Mouse (Mus musculus): Measurements from ENCODE around the gene Ccdc142. TPM values are rescaled to one million over a fixed set of nuclear protein-coding genes. Genes with fewer than 3 reads are reported as not detected.

Ccdc142 gene
- polyA plus RNA-seq, 1 experiment from 2014 or later: 2.0 TPM

GRCm38 (mm10) chr6:83136291-83136880 lies 35.0 kb downstream of the Ccdc142 start:
- Histone ChIP-seq H3K4me2 (ENCODE audit: low read length) (peak overlapping the region; percentile 87), H3K36me3 (ENCODE audit: insufficient read depth, low read length) (0 out of 2 replicates have a peak, but pooled peaks cover 4% of the 10 kb centered on the region), H3K27ac (peak overlapping the region; percentile 100), H3K4me3 (replicated peaks; ENCODE audit: low read depth, low read length) (peak overlapping the region; percentile 53), H3K4me1 (replicated peaks; ENCODE audit: insufficient read depth, low read length) (peaks cover 26% of the 10 kb centered on the region), H3K9me3 (replicated peaks; ENCODE audit: low read length) (no peaks in the 10 kb centered on the region), H3K9ac (ENCODE audit: low read depth, low read length) (peak overlapping the region; percentile 83), H3K27me3 (ENCODE audit: insufficient read depth, low read length) (no peaks in the 10 kb centered on the region)
- WGBS: 3% methylated on average over 5 of the region's 5 CpGs
- DNase-seq (ENCODE audit: low spot score): no peak
- no peak for TF ChIP-seq CTCF (IDR thresholded peaks at IDR 0.05; ENCODE audit: low read depth)
- ATAC-seq (replicated peaks; ENCODE audit: low FRiP score, low read depth): no peak

- Histone ChIP-seq H3K4me1 (replicated peaks; ENCODE audit: insufficient read depth, low read length) (peaks cover 33% of the 10 kb centered on the region), H3K27ac (peak overlapping the region; percentile 100), H3K27me3 (ENCODE audit: insufficient read depth, low read length) (no peaks in the 10 kb centered on the region), H3K4me2 (ENCODE audit: low read length) (peak overlapping the region; percentile 87), H3K9me3 (replicated peaks; ENCODE audit: low read length) (no peaks in the 10 kb centered on the region), H3K4me3 (replicated peaks; ENCODE audit: low read depth, low read length) (peak overlapping the region; percentile 53), H3K36me3 (ENCODE audit: insufficient read depth, low read length) (0 out of 2 replicates have a peak, but pooled peaks cover 4% of the 10 kb centered on the region), H3K9ac (ENCODE audit: low read depth, low read length) (peak overlapping the region; percentile 83)
- DNase-seq (ENCODE audit: low spot score) (peak; percentile 93), ATAC-seq (replicated peaks; ENCODE audit: low FRiP score, low read depth) (peak; percentile 67)
- TF ChIP-seq CTCF (IDR thresholded peaks at IDR 0.05; ENCODE audit: low read depth): no peak
- under 1% methylated on average over 26 of the region's 26 CpGs for WGBS
Measured at GRCm38 (mm10) chr6:83136881-83137575, 35.6 kb downstream of the Ccdc142 start.

DNA sequence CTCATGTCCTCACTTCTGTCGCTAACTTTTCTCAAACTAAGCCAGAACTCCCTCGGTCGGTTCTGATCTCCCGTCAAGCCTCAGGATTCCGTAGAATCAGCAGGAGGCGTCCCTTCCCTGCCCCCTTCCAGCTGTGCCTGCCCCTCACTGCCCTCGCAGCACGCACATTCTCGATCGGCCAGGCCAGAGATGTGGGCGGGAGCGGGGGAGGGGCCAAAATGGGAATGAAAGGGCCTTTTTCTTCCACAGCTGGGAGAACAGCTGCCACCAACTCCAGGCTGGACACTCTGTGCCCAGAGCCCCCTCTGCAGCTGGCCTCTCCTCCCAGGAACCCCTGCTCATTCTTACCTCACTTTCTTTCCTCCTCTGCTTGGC lies 36.2 kb downstream of the Ccdc142 start:
- H3K4me1 ChIP-seq (replicated peaks; ENCODE audit: insufficient read depth, low read length): peaks cover 38% of the 10 kb centered on the region
- peak overlapping the region; percentile 87 for H3K4me2 ChIP-seq (ENCODE audit: low read length)
- under 1% methylated on average over 12 of the region's 12 CpGs for WGBS
- ATAC-seq (replicated peaks; ENCODE audit: low FRiP score, low read depth) (peak; percentile 61), DNase-seq (ENCODE audit: low spot score) (peak; percentile 96)
- H3K4me3 ChIP-seq (replicated peaks; ENCODE audit: low read depth, low read length): peak overlapping the region; percentile 53
- 0 out of 2 replicates have a peak, but pooled peaks cover 4% of the 10 kb centered on the region for H3K36me3 ChIP-seq (ENCODE audit: insufficient read depth, low read length)
- TF ChIP-seq CTCF (IDR thresholded peaks at IDR 0.05; ENCODE audit: low read depth): peak; percentile 21; the same call in 1 of the 2 replicates
- H3K27ac ChIP-seq: peak overlapping the region; percentile 100
- H3K27me3 ChIP-seq (ENCODE audit: insufficient read depth, low read length): no peaks in the 10 kb centered on the region
- H3K9ac ChIP-seq (ENCODE audit: low read depth, low read length): peak overlapping the region; percentile 83
- no peaks in the 10 kb centered on the region for H3K9me3 ChIP-seq (replicated peaks; ENCODE audit: low read length)

DNA sequence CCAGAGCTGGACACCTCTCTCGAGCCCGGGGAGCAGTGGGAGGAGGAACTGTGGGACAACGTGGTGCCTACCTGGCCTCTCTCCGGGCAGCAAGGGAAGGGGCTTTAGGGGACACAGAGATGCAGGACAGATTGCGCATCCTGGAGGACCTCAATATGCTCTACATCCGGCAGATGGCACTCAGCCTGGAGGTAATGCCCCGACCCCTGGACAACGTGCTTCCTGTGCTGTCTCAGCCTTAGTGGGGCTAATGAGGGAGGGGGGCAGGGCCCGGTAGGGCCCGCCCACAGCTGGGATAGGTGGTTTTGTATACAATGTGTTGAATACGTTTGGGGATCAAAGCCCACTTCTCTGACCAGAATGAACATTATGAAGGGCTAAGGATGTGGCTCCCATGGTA lies 36.7 kb downstream of the Ccdc142 start:
- peak overlapping the region; percentile 87 for H3K4me2 ChIP-seq (ENCODE audit: low read length)
- H3K36me3 ChIP-seq (ENCODE audit: insufficient read depth, low read length): 0 out of 2 replicates have a peak, but pooled peaks cover 4% of the 10 kb centered on the region
- peak; percentile 43 for TF ChIP-seq CTCF (IDR thresholded peaks at IDR 0.05; ENCODE audit: low read depth)
- no peaks in the 10 kb centered on the region for H3K27me3 ChIP-seq (ENCODE audit: insufficient read depth, low read length)
- no peaks in the 10 kb centered on the region for H3K9me3 ChIP-seq (replicated peaks; ENCODE audit: low read length)
- H3K27ac ChIP-seq: peak overlapping the region; percentile 100
- peaks cover 38% of the 10 kb centered on the region for H3K4me1 ChIP-seq (replicated peaks; ENCODE audit: insufficient read depth, low read length)
- WGBS: 2% methylated on average over 11 of the region's 11 CpGs
- ATAC-seq (replicated peaks; ENCODE audit: low FRiP score, low read depth): peak; percentile 22; the same call in 1 of the 2 replicates
- peak; percentile 71 for DNase-seq (ENCODE audit: low spot score)
- peak overlapping the region; percentile 83 for H3K9ac ChIP-seq (ENCODE audit: low read depth, low read length)
- peak overlapping the region; percentile 53 for H3K4me3 ChIP-seq (replicated peaks; ENCODE audit: low read depth, low read length)

DNA sequence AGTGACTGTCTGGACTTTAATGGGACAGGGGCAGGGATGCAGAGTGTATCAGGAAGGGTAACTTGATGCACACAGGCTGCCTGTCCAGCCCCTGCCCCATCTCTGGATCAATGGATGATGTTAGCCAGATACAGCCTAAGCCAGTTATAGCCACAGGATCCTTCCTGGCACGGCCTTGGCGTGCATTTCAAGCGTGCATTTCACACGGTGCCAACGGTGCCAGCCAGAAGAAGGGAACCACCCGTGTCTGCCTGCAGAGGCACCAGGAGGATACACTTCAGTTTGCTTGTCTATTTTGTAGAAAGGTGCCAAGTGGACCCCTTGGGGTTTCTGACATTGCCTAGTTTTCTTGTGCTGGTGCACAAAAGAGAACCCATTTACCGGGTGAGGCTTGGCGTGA lies 38.6 kb downstream of the Ccdc142 start:
- ATAC-seq (replicated peaks; ENCODE audit: low FRiP score, low read depth) (no peak), DNase-seq (ENCODE audit: low spot score) (no peak)
- Histone ChIP-seq H3K9ac (ENCODE audit: low read depth, low read length) (no peak overlapping the region), H3K36me3 (ENCODE audit: insufficient read depth, low read length) (0 out of 2 replicates have a peak, but pooled peaks cover 4% of the 10 kb centered on the region), H3K9me3 (replicated peaks; ENCODE audit: low read length) (no peaks in the 10 kb centered on the region), H3K4me2 (ENCODE audit: low read length) (no peak overlapping the region), H3K4me1 (replicated peaks; ENCODE audit: insufficient read depth, low read length) (peaks cover 35% of the 10 kb centered on the region), H3K27ac (no peak overlapping the region), H3K4me3 (replicated peaks; ENCODE audit: low read depth, low read length) (no peak overlapping the region), H3K27me3 (ENCODE audit: insufficient read depth, low read length) (no peaks in the 10 kb centered on the region)
- TF ChIP-seq CTCF (IDR thresholded peaks at IDR 0.05; ENCODE audit: low read depth): no peak
- 98% methylated on average over 8 of the region's 8 CpGs for WGBS

DNA sequence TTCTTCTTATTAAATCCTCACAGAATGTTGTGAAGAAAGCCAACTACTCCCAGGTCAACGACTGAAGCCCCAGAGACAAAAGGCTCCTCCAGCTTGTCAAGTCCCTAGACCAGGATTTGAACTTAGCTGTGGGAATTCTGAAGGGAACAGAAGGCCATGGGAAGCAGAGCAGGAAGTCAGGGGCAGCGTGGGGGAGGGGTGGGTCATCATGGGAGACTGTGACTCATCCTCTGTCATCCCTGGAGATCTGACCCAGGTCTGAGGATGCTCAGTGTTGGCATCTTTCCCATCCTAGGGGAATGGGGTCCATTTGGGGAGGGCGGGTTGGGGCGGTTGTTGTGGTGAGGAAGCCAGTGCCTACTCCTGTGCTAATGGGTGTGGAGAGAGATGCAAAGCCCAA lies 40.2 kb downstream of the Ccdc142 start:
- Histone ChIP-seq H3K36me3 (ENCODE audit: insufficient read depth, low read length) (0 out of 2 replicates have a peak, but pooled peaks cover 4% of the 10 kb centered on the region), H3K27me3 (ENCODE audit: insufficient read depth, low read length) (no peaks in the 10 kb centered on the region), H3K4me2 (ENCODE audit: low read length) (peak overlapping the region; percentile 63), H3K9ac (ENCODE audit: low read depth, low read length) (peak overlapping the region; percentile 57), H3K9me3 (replicated peaks; ENCODE audit: low read length) (no peaks in the 10 kb centered on the region), H3K4me1 (replicated peaks; ENCODE audit: insufficient read depth, low read length) (peaks cover 23% of the 10 kb centered on the region), H3K4me3 (replicated peaks; ENCODE audit: low read depth, low read length) (no peak overlapping the region), H3K27ac (0 out of 2 replicates have a peak overlapping the region, but pooled peaks have one; percentile 36)
- ATAC-seq (replicated peaks; ENCODE audit: low FRiP score, low read depth) (no peak), DNase-seq (ENCODE audit: low spot score) (no peak)
- 39% methylated on average over 4 of the region's 4 CpGs for WGBS
- no peak for TF ChIP-seq CTCF (IDR thresholded peaks at IDR 0.05; ENCODE audit: low read depth)
